Comparison of ENCODE assay signal across 8 mouse cellular contexts in the genomic region with DNA sequence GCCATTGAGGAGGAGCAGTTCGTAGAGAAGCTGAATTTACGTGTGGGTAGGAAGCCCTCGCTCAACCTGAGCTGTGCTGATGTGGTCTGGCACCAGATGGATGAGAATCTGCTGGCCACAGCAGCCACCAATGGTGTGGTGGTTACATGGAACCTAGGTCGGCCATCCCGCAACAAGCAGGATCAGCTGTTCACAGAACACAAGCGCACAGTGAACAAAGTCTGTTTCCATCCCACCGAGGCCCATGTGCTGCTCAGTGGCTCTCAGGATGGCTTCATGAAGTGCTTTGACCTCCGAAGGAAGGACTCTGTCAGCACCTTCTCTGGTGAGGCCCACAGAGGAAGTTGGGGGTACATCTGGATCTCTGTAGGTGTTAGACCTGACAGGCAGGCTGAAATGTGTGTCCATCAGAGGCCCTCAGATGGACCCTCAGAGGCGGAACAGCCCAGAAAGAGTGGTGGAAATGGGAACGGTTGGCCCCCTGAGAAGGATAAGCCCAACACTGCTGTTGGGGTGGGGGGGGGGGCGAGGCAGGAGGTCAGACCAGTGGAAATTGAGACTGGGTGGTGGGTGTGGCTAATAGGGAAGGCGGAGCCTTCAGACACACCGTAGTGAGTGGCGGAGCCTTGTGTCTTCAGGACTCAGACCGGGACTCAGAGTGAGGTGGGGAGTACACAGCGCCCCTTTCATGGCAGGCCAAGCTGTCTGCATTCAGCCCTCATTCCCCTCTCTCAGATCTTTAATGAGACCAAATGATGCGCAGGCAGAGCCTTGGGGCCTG. TPM values are rescaled to one million over a fixed set of nuclear protein-coding genes. Genes with fewer than 3 reads are reported as not detected.
DNase-seq lines count a peak whose midpoint lies in the region; ATAC-seq and TF ChIP-seq lines count a peak whose summit lies in the region.

No protein-coding gene starts in this region.

- H3K27me3 ChIP-seq in ES-Bruce4 (ENCODE audit: control insufficient read depth, insufficient read depth, low read length, poor library complexity, severe bottlenecking): no peaks in the 10 kb centered on the region
- H3K27me3 ChIP-seq in forebrain, postnatal 0 days (ENCODE audit: insufficient read depth, low read length): no peaks in the 10 kb centered on the region
- H3K27me3 ChIP-seq in liver, embryonic 15.5 days: peaks cover 32% of the 10 kb centered on the region

- 73% methylated on average over 17 of the region's 17 CpGs for WGBS in forebrain, postnatal 0 days
- 56% methylated on average over 16 of the region's 17 CpGs for WGBS in liver, embryonic 15.5 days (ENCODE audit: insufficient replicate concordance)

- 0 out of 2 replicates have a peak overlapping the region, but pooled peaks have one; percentile 60 for H3K9ac ChIP-seq in ES-Bruce4 (ENCODE audit: low read depth, poor library complexity, severe bottlenecking)
- no peak overlapping the region for H3K9ac ChIP-seq in forebrain, postnatal 0 days
- peak overlapping the region; percentile 74 for H3K9ac ChIP-seq in liver, embryonic 15.5 days

- no peaks in the 10 kb centered on the region for H3K9me3 ChIP-seq in ES-Bruce4 (replicated peaks; ENCODE audit: control insufficient read depth, insufficient read depth, low read length, poor library complexity, severe bottlenecking)
- H3K9me3 ChIP-seq in forebrain, postnatal 0 days (ENCODE audit: low read length): no peaks in the 10 kb centered on the region
- H3K9me3 ChIP-seq in liver, embryonic 15.5 days (replicated peaks): no peaks in the 10 kb centered on the region

- no peak overlapping the region for H3K27ac ChIP-seq in ES-Bruce4 (ENCODE audit: insufficient read depth, low read length)
- no peak overlapping the region for H3K27ac ChIP-seq in forebrain, postnatal 0 days (ENCODE audit: low read depth, low read length)
- H3K27ac ChIP-seq in liver, embryonic 15.5 days (replicated peaks): 0 out of 2 replicates have a peak overlapping the region, but pooled peaks have one; percentile 82

- no peak for TF ChIP-seq CTCF in ES-Bruce4 (IDR thresholded peaks at IDR 0.05; ENCODE audit: low read depth, low read length)
- TF ChIP-seq CTCF in forebrain, postnatal 0 days (IDR thresholded peaks at IDR 0.05; ENCODE audit: low read depth): no peak

- no peaks in the 10 kb centered on the region for H3K4me1 ChIP-seq in ES-Bruce4 (ENCODE audit: control insufficient read depth, insufficient read depth, low read length)
- H3K4me1 ChIP-seq in forebrain, postnatal 0 days (ENCODE audit: insufficient read depth): peaks cover 18% of the 10 kb centered on the region
- H3K4me1 ChIP-seq in liver, embryonic 15.5 days (replicated peaks): peaks cover 44% of the 10 kb centered on the region

- ATAC-seq in forebrain, postnatal 0 days: no peak
- no peak for ATAC-seq in liver, embryonic 15.5 days (ENCODE audit: insufficient read depth)
- no peak for ATAC-seq in erythroid progenitor cell, adult 5-6 weeks (replicated peaks; ENCODE audit: low FRiP score, poor library complexity, severe bottlenecking)

- H3K4me3 ChIP-seq in ES-Bruce4 (ENCODE audit: low read depth, low read length): peak overlapping the region; percentile 93
- peak overlapping the region; percentile 52; the same call in 1 of the 2 replicates for H3K4me3 ChIP-seq in forebrain, postnatal 0 days (ENCODE audit: low read depth, low read length)
- peak overlapping the region; percentile 79 for H3K4me3 ChIP-seq in liver, embryonic 15.5 days (replicated peaks)

- peak overlapping the region; percentile 96 for H3K4me2 ChIP-seq in forebrain, postnatal 0 days (ENCODE audit: low read depth)
- peak overlapping the region; percentile 75 for H3K4me2 ChIP-seq in liver, embryonic 15.5 days

- TF ChIP-seq POLR2A in ES-Bruce4 (IDR thresholded peaks at IDR 0.05; ENCODE audit: insufficient read depth, low read length): no peak

- TF ChIP-seq EP300 in ES-Bruce4 (IDR thresholded peaks at IDR 0.05; ENCODE audit: insufficient read depth, low read depth, low read length): no peak

- peak; percentile 91 for DNase-seq in heart, adult 11 months
- no peak for DNase-seq in heart, adult 9 months (ENCODE audit: low spot score in 2 of 2)
- no peak for DNase-seq in forebrain, postnatal 0 days
- no peak for DNase-seq in ovary, postnatal 36 days (ENCODE audit: low spot score)
- DNase-seq in spleen, adult 18-20 months: no peak

- H3K36me3 ChIP-seq in ES-Bruce4 (ENCODE audit: control insufficient read depth, insufficient read depth, low read length, poor library complexity, severe bottlenecking): no peaks in the 10 kb centered on the region; the same call in 1 of the 2 replicates
- peaks cover 28% of the 10 kb centered on the region for H3K36me3 ChIP-seq in forebrain, postnatal 0 days (ENCODE audit: insufficient read depth)
- peaks cover 30% of the 10 kb centered on the region for H3K36me3 ChIP-seq in liver, embryonic 15.5 days (replicated peaks)

RNA-seq across cellular contexts. Expression of gene Wdr24, which starts 1.1 kb away (rescaled TPM):
- 19.8 and 20.7 TPM in 2 replicates for polyA plus RNA-seq in ES-Bruce4 (2011; ENCODE audit: insufficient read depth, insufficient read length, low read depth, missing spikeins)
- 36.5 and 37.5 TPM in 2 replicates for total RNA-seq in forebrain, postnatal 0 days (2014; rRNA removed)
- 23.2 and 24.5 TPM in 2 replicates for polyA plus RNA-seq in forebrain, postnatal 0 days (2015; fragmentation: Nextera tagmentation; extraction: Ambion mirVana)
- polyA plus RNA-seq in liver, embryonic 15.5 days (2015; fragmentation: Nextera tagmentation; extraction: Ambion mirVana): 11.7 and 13.0 TPM in 2 replicates
- total RNA-seq in erythroid progenitor cell, adult 5-6 weeks (2015; ENCODE audit: low replicate concordance): 4.2 and 6.5 TPM in 2 replicates
- total RNA-seq in erythroid progenitor cell, adult 5-6 weeks (2017; ENCODE audit: low replicate concordance): 7.0 and 14.5 TPM in 2 replicates

RNA-seq across cellular contexts. Expression of gene Jmjd8, which starts 4.1 kb away (rescaled TPM):
- 13.2 and 16.7 TPM in 2 replicates for polyA plus RNA-seq in ES-Bruce4 (2011; ENCODE audit: insufficient read depth, insufficient read length, low read depth, missing spikeins)
- total RNA-seq in forebrain, postnatal 0 days (2014; rRNA removed): 44.3 and 52.2 TPM in 2 replicates
- 46.7 and 49.5 TPM in 2 replicates for polyA plus RNA-seq in forebrain, postnatal 0 days (2015; fragmentation: Nextera tagmentation; extraction: Ambion mirVana)
- 19.6 and 25.2 TPM in 2 replicates for polyA plus RNA-seq in liver, embryonic 15.5 days (2015; fragmentation: Nextera tagmentation; extraction: Ambion mirVana)
- total RNA-seq in erythroid progenitor cell, adult 5-6 weeks (2015; ENCODE audit: low replicate concordance): 5.4 and 6.1 TPM in 2 replicates
- total RNA-seq in erythroid progenitor cell, adult 5-6 weeks (2017; ENCODE audit: low replicate concordance): 2.7 and 9.1 TPM in 2 replicates

RNA-seq across cellular contexts. Expression of gene Stub1, which starts 8.7 kb away (rescaled TPM):
- 97.8 and 103 TPM in 2 replicates for polyA plus RNA-seq in ES-Bruce4 (2011; ENCODE audit: insufficient read depth, insufficient read length, low read depth, missing spikeins)
- total RNA-seq in forebrain, postnatal 0 days (2014; rRNA removed): 237 and 238 TPM in 2 replicates
- polyA plus RNA-seq in forebrain, postnatal 0 days (2015; fragmentation: Nextera tagmentation; extraction: Ambion mirVana): 314 and 324 TPM in 2 replicates
- polyA plus RNA-seq in liver, embryonic 15.5 days (2015; fragmentation: Nextera tagmentation; extraction: Ambion mirVana): 114 and 130 TPM in 2 replicates
- 58.7 and 86.4 TPM in 2 replicates for total RNA-seq in erythroid progenitor cell, adult 5-6 weeks (2015; ENCODE audit: low replicate concordance)
- 47.1 and 58.4 TPM in 2 replicates for total RNA-seq in erythroid progenitor cell, adult 5-6 weeks (2017; ENCODE audit: low replicate concordance)

RNA-seq across cellular contexts. Expression of gene Rhbdl1, which starts 12.5 kb away (rescaled TPM):
- not detected in 2 replicates for polyA plus RNA-seq in ES-Bruce4 (2011; ENCODE audit: insufficient read depth, insufficient read length, low read depth, missing spikeins)
- total RNA-seq in forebrain, postnatal 0 days (2014; rRNA removed): 85.4 and 90.7 TPM in 2 replicates
- polyA plus RNA-seq in forebrain, postnatal 0 days (2015; fragmentation: Nextera tagmentation; extraction: Ambion mirVana): 77.6 and 83.3 TPM in 2 replicates
- 0.25 and 0.48 TPM in 2 replicates for polyA plus RNA-seq in liver, embryonic 15.5 days (2015; fragmentation: Nextera tagmentation; extraction: Ambion mirVana)
- total RNA-seq in erythroid progenitor cell, adult 5-6 weeks (2015; ENCODE audit: low replicate concordance): 4.6 TPM in 1 of 2 replicates, not detected in the other
- 0.77 TPM in 1 of 2 replicates, not detected in the other for total RNA-seq in erythroid progenitor cell, adult 5-6 weeks (2017; ENCODE audit: low replicate concordance)

RNA-seq across cellular contexts. Expression of gene Fbxl16, which starts 15.7 kb away (rescaled TPM):
- 4.7 and 7.0 TPM in 2 replicates for polyA plus RNA-seq in ES-Bruce4 (2011; ENCODE audit: insufficient read depth, insufficient read length, low read depth, missing spikeins)
- total RNA-seq in forebrain, postnatal 0 days (2014; rRNA removed): 97.6 and 133 TPM in 2 replicates
- polyA plus RNA-seq in forebrain, postnatal 0 days (2015; fragmentation: Nextera tagmentation; extraction: Ambion mirVana): 27.1 and 58.7 TPM in 2 replicates
- polyA plus RNA-seq in liver, embryonic 15.5 days (2015; fragmentation: Nextera tagmentation; extraction: Ambion mirVana): 0.07 and 0.12 TPM in 2 replicates
- not detected in 2 replicates for total RNA-seq in erythroid progenitor cell, adult 5-6 weeks (2015; ENCODE audit: low replicate concordance)
- not detected in 2 replicates for total RNA-seq in erythroid progenitor cell, adult 5-6 weeks (2017; ENCODE audit: low replicate concordance)
